Mouse (Mus musculus) 3T3-L1 (cell line): ENCODE data around the gene Lrrc8c.
"Not testable (repeated sequence)": the region's sequence is repeated elsewhere in the genome, so short reads cannot be mapped to it uniquely, and the experiment has no call there.

Experiments
- DNase-seq: peaks from one replicate; pipeline ENCODE4 v3.0.0-alpha.2; 2015; ENCODE audit warnings: low read depth, low spot score

The Lrrc8c gene

GRCm38 (mm10) chr5:105636484-105637191 lies 117.5 kb downstream of the Lrrc8c start:
- DNase-seq: peak; percentile 83

GRCm38 (mm10) chr5:105638266-105638665 lies 119.1 kb downstream of the Lrrc8c start:
- not testable (repeated sequence) for DNase-seq

- no peak for DNase-seq
Measured at GRCm38 (mm10) chr5:105638916-105639315, 119.7 kb downstream of the Lrrc8c start.

- DNase-seq: no peak
Measured at GRCm38 (mm10) chr5:105639363-105639762, 120.2 kb downstream of the Lrrc8c start.

GRCm38 (mm10) chr5:105642517-105642916 lies 123.3 kb downstream of the Lrrc8c start:
- DNase-seq: no peak

- DNase-seq: no peak
Measured at GRCm38 (mm10) chr5:105643276-105643675, 124.1 kb downstream of the Lrrc8c start.

GRCm38 (mm10) chr5:105644195-105644594 lies 125.0 kb downstream of the Lrrc8c start:
- DNase-seq: no peak

- no peak for DNase-seq
Measured at GRCm38 (mm10) chr5:105647094-105647493, 127.9 kb downstream of the Lrrc8c start.

- DNase-seq: no peak
Measured at GRCm38 (mm10) chr5:105648648-105649287, 129.6 kb downstream of the Lrrc8c start.

GRCm38 (mm10) chr5:105649514-105650001 lies 130.4 kb downstream of the Lrrc8c start:
- no peak for DNase-seq

- DNase-seq: no peak
Measured at GRCm38 (mm10) chr5:105650728-105651479, 131.7 kb downstream of the Lrrc8c start.

GRCm38 (mm10) chr5:105651561-105651991 lies 132.4 kb downstream of the Lrrc8c start:
- no peak for DNase-seq

- DNase-seq: peak; percentile 87
Measured at GRCm38 (mm10) chr5:105654237-105655063, 135.3 kb downstream of the Lrrc8c start.

- DNase-seq: no peak
Measured at GRCm38 (mm10) chr5:105655100-105655734, 136.0 kb downstream of the Lrrc8c start.

- no peak for DNase-seq
Measured at GRCm38 (mm10) chr5:105661894-105662293, 142.7 kb downstream of the Lrrc8c start.
